Mouse (Mus musculus) testis, adult 2 months (tissue): ENCODE data around the gene Adam15.

Experiments used
- CTCF ChIP-seq: fragments of 200-500 bp; IDR thresholded peaks from 2 replicates; pipeline ENCODE4 v1.5.1; 2012; ENCODE audit warnings: low read depth, mild to moderate bottlenecking, inconsistent platforms, low read length, moderate library complexity; ENCODE audit not compliant: control insufficient read depth, insufficient read depth, insufficient replicate concordance
- POLR2A ChIP-seq: fragments of 200-500 bp; IDR thresholded peaks from 2 replicates; pipeline ENCODE4 v1.6.1; 2012; ENCODE audit warnings: low read depth, mild to moderate bottlenecking, inconsistent platforms, low read length, moderate library complexity; ENCODE audit not compliant: control insufficient read depth

- TF ChIP-seq CTCF: no peak
- TF ChIP-seq POLR2A: no peak
These were observed 22.4 kb downstream of the Adam15 start for GRCm38 (mm10) chr3:89327371-89327870.
